Mouse (Mus musculus) forebrain, embryonic 11.5 days (tissue): Measurements from ENCODE around the gene Fastkd5. TPM values are rescaled to one million over a fixed set of nuclear protein-coding genes. Genes with fewer than 3 reads are reported as not detected.
A peak's percentile ranks its signal among the peaks of the same experiment; 100 is the strongest.

Source experiments
- ATAC-seq: fragments of 200-750 bp; cut with Nextera tagmentation; replicated peaks from 2 replicates; pipeline ENCODE4 v1.8.0; 2017; ENCODE audit warnings: moderate TSS enrichment; ENCODE audit not compliant: low FRiP score
- DNase-seq: peaks from one replicate; pipeline ENCODE4 v3.0.0-alpha.2; 2017; ENCODE audit warnings: low spot score
- H3K27ac ChIP-seq: fragments of 300-500 bp; sonication (generic); 2 replicates; pipeline ENCODE4 v1.5.1; 2014; ENCODE audit warnings: low read depth, low read length
- H3K27me3 ChIP-seq: fragments of 300-500 bp; sonication (generic); 2 replicates; pipeline ENCODE4 v1.6.1; 2014; ENCODE audit warnings: mild to moderate bottlenecking, low read length, mixed read lengths; ENCODE audit not compliant: control insufficient read depth, insufficient read depth
- H3K36me3 ChIP-seq: fragments of 300-500 bp; sonication (generic); 2 replicates; pipeline ENCODE4 v1.6.1; 2014; ENCODE audit warnings: mild to moderate bottlenecking, low read length, moderate library complexity, mixed read lengths; ENCODE audit not compliant: control insufficient read depth, insufficient read depth
- H3K4me1 ChIP-seq: fragments of 300-500 bp; sonication (generic); replicated peaks from 2 replicates; pipeline ENCODE4 v1.6.1; 2014; ENCODE audit warnings: low read length, mixed read lengths; ENCODE audit not compliant: control insufficient read depth, insufficient read depth
- H3K4me2 ChIP-seq: fragments of 300-500 bp; sonication (generic); 2 replicates; pipeline ENCODE4 v1.6.1; 2014; ENCODE audit warnings: low read depth, mild to moderate bottlenecking, low read length, moderate library complexity, mixed read lengths; ENCODE audit not compliant: severe bottlenecking
- H3K4me3 ChIP-seq: fragments of 300-500 bp; sonication (generic); 2 replicates; pipeline ENCODE4 v1.5.1; 2014; ENCODE audit warnings: low read depth, low read length
- H3K9ac ChIP-seq: fragments of 300-500 bp; sonication (generic); 2 replicates; pipeline ENCODE4 v1.6.1; 2014; ENCODE audit warnings: low read length
- H3K9me3 ChIP-seq: fragments of 300-500 bp; sonication (generic); 2 replicates; pipeline ENCODE4 v1.6.1; 2016; ENCODE audit warnings: low read length, mixed read lengths; ENCODE audit not compliant: control insufficient read depth
- WGBS: fragments of 180-500 bp; shearing (Covaris S2); extraction: QIAGEN DNeasy Blood & Tissue Kit; methylation state at CpG from one replicate; pipeline ENCODE4 v1.1.7; 2014; 5-methylcytosine and 5-hydroxymethylcytosine counted together
- polyA plus RNA-seq: library from polyadenylated mRNA; unstranded; fragments of >200 nt; fragmentation: Nextera tagmentation; extraction: Ambion mirVana; gene quantifications from 2 replicates; pipeline ENCODE4 v1.2.1, GENCODE M21; 2014

The Fastkd5 gene
- polyA plus RNA-seq, 1 experiment from 2014 or later: 20.5 TPM

- Histone ChIP-seq H3K9me3 (no peaks in the 10 kb centered on the region), H3K4me3 (peak overlapping the region; percentile 66; the same call in 1 of the 2 replicates), H3K4me1 (peaks cover 6% of the 10 kb centered on the region; the same call in 1 of the 2 replicates), H3K4me2 (peak overlapping the region; percentile 97; the same call in 1 of the 2 replicates), H3K9ac (peak overlapping the region; percentile 75), H3K27ac (no peak overlapping the region), H3K27me3 (peaks cover 17% of the 10 kb centered on the region), H3K36me3 (no peaks in the 10 kb centered on the region)
- WGBS: 77% methylated on average over 6 of the region's 6 CpGs
- DNase-seq (no peak), ATAC-seq (no peak)
These were observed 11.7 kb upstream of the Fastkd5 start for GRCm38 (mm10) chr2:130641351-130642025.

GRCm38 (mm10) chr2:130639276-130639675 is 9.4 kb upstream of the Fastkd5 start:
- Histone ChIP-seq H3K4me3 (no peak overlapping the region), H3K9ac (no peak overlapping the region), H3K4me2 (no peak overlapping the region), H3K27ac (no peak overlapping the region), H3K9me3 (no peaks in the 10 kb centered on the region), H3K36me3 (no peaks in the 10 kb centered on the region), H3K4me1 (peaks cover 18% of the 10 kb centered on the region), H3K27me3 (peaks cover 37% of the 10 kb centered on the region)
- WGBS: 86% methylated on average over 6 of the region's 6 CpGs
- DNase-seq (no peak), ATAC-seq (no peak)

- Histone ChIP-seq H3K27me3 (peaks cover 41% of the 10 kb centered on the region), H3K9me3 (no peaks in the 10 kb centered on the region), H3K4me1 (peaks cover 21% of the 10 kb centered on the region), H3K9ac (no peak overlapping the region), H3K36me3 (no peaks in the 10 kb centered on the region), H3K4me3 (no peak overlapping the region), H3K27ac (no peak overlapping the region), H3K4me2 (no peak overlapping the region)
- ATAC-seq (no peak), DNase-seq (no peak)
- 26% methylated on average over 16 of the region's 16 CpGs for WGBS
These were observed 8.3 kb upstream of the Fastkd5 start for GRCm38 (mm10) chr2:130638101-130638611.

- 0 out of 2 replicates have a peak overlapping the region, but pooled peaks have one; percentile 58 for H3K4me2 ChIP-seq
- DNase-seq (peak; percentile 60), ATAC-seq (no peak)
- no peaks in the 10 kb centered on the region for H3K36me3 ChIP-seq
- H3K27me3 ChIP-seq: peaks cover 41% of the 10 kb centered on the region
- WGBS: 16% methylated on average over 21 of the region's 21 CpGs
- H3K4me3 ChIP-seq: no peak overlapping the region
- no peaks in the 10 kb centered on the region for H3K9me3 ChIP-seq
- H3K4me1 ChIP-seq: peaks cover 20% of the 10 kb centered on the region
- no peak overlapping the region for H3K9ac ChIP-seq
- H3K27ac ChIP-seq: no peak overlapping the region
These were observed 6.0 kb upstream of the Fastkd5 start for GRCm38 (mm10) chr2:130635847-130636246.

- WGBS: under 1% methylated on average over 37 of the region's 38 CpGs
These were observed 5.0 kb upstream of the Fastkd5 start for GRCm38 (mm10) chr2:130634739-130635411.

GRCm38 (mm10) chr2:130634006-130634738 is 4.3 kb upstream of the Fastkd5 start:
- peaks cover 41% of the 10 kb centered on the region for H3K27me3 ChIP-seq
- no peaks in the 10 kb centered on the region for H3K9me3 ChIP-seq
- peak overlapping the region; percentile 48 for H3K9ac ChIP-seq
- H3K4me2 ChIP-seq: peak overlapping the region; percentile 58
- WGBS: 14% methylated on average over 14 of the region's 14 CpGs
- peaks cover 20% of the 10 kb centered on the region for H3K4me1 ChIP-seq
- ATAC-seq (peak; percentile 40; the same call in 1 of the 2 replicates), DNase-seq (peak; percentile 68)
- peak overlapping the region; percentile 31 for H3K4me3 ChIP-seq
- no peaks in the 10 kb centered on the region for H3K36me3 ChIP-seq
- H3K27ac ChIP-seq: no peak overlapping the region

More at GRCm38 (mm10) chr2:130634739-130635411, 5.0 kb upstream of the Fastkd5 start:
- peak; percentile 23; the same call in 1 of the 2 replicates for ATAC-seq
- Histone ChIP-seq H3K27me3 (peaks cover 41% of the 10 kb centered on the region), H3K36me3 (no peaks in the 10 kb centered on the region), H3K4me3 (peak overlapping the region; percentile 31), H3K9ac (peak overlapping the region; percentile 48), H3K9me3 (no peaks in the 10 kb centered on the region), H3K4me2 (peak overlapping the region; percentile 58), H3K27ac (no peak overlapping the region), H3K4me1 (peaks cover 20% of the 10 kb centered on the region)
- peak; percentile 74 for DNase-seq

- 33% methylated on average over 5 of the region's 5 CpGs for WGBS
These were observed 3.3 kb upstream of the Fastkd5 start for GRCm38 (mm10) chr2:130632887-130633675.

GRCm38 (mm10) chr2:130632416-130632815 is 2.6 kb upstream of the Fastkd5 start:
- Histone ChIP-seq H3K4me1 (peaks cover 25% of the 10 kb centered on the region), H3K27me3 (peaks cover 32% of the 10 kb centered on the region)
- WGBS: 33% methylated on average over 1 of the region's 1 CpGs

More at GRCm38 (mm10) chr2:130632887-130633675, 3.3 kb upstream of the Fastkd5 start:
- no peak overlapping the region for H3K4me2 ChIP-seq
- peak; percentile 68 for DNase-seq
- no peaks in the 10 kb centered on the region for H3K36me3 ChIP-seq
- peaks cover 38% of the 10 kb centered on the region for H3K27me3 ChIP-seq
- ATAC-seq: no peak
- H3K4me1 ChIP-seq: peaks cover 25% of the 10 kb centered on the region
- H3K9ac ChIP-seq: no peak overlapping the region
- no peaks in the 10 kb centered on the region for H3K9me3 ChIP-seq
- no peak overlapping the region for H3K27ac ChIP-seq
- no peak overlapping the region for H3K4me3 ChIP-seq

More at GRCm38 (mm10) chr2:130632416-130632815, 2.6 kb upstream of the Fastkd5 start:
- H3K27ac ChIP-seq: no peak overlapping the region
- ATAC-seq: no peak
- H3K4me3 ChIP-seq: no peak overlapping the region
- H3K9me3 ChIP-seq: no peaks in the 10 kb centered on the region
- H3K36me3 ChIP-seq: no peaks in the 10 kb centered on the region
- no peak overlapping the region for H3K4me2 ChIP-seq
- no peak for DNase-seq
- no peak overlapping the region for H3K9ac ChIP-seq
